Mouse (Mus musculus) left cerebral cortex, adult 8-10 months (tissue): ENCODE measurements around the gene Ndufa11. TPM values are rescaled to one million over a fixed set of nuclear protein-coding genes. Genes with fewer than 3 reads are reported as not detected.

Experiments used
- DNase-seq, 2 experiments: peaks; one replicate each; pipeline ENCODE4 v3.0.0; 2022; ENCODE audit warnings: low spot score in 2 of 2
- total RNA-seq, 4 experiments: library from RNA; stranded (reverse); gene quantifications; 2 replicates each; pipeline ENCODE4 v1.2.4; 2022

Ndufa11 gene
- total RNA-seq, 4 experiments from 2014 or later, result 185 to 224 (median 208) TPM

DNA sequence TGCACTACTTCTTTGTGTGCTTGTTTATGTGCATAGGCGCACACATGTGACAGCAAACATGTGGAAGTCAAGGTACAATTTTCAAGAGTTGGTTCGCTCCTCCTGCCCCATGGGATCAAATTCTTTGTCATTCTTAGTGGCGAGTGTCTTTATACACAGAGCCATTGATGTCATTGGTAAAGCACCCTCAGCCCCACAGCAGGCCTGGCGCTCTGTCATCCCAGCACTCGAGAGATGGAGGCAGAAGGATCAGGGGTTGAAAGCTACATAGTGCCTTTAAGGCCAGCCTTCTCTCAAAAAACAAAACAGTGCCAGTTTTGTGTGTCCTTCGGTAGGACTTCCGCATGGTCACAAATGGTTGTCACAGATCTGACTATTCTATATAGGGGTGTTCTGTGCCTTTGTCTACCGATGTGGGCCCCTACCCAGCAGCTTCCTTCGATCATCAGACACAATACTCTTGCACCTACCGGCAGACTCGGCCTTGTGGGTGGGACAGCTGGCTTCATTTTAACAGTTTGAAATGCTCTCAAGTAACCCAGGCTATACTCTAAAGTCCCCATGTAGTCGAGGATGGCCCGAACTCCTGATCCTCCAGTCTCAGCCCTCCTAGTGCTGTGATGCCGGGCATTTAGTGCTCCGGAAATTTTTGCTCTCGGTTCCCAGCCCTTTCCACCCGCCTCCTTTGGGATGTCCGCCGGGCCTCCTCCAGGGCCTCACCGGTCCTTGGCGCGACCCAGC, 1.5 kb upstream of the Ndufa11 start:
- no peak for DNase-seq

DNA sequence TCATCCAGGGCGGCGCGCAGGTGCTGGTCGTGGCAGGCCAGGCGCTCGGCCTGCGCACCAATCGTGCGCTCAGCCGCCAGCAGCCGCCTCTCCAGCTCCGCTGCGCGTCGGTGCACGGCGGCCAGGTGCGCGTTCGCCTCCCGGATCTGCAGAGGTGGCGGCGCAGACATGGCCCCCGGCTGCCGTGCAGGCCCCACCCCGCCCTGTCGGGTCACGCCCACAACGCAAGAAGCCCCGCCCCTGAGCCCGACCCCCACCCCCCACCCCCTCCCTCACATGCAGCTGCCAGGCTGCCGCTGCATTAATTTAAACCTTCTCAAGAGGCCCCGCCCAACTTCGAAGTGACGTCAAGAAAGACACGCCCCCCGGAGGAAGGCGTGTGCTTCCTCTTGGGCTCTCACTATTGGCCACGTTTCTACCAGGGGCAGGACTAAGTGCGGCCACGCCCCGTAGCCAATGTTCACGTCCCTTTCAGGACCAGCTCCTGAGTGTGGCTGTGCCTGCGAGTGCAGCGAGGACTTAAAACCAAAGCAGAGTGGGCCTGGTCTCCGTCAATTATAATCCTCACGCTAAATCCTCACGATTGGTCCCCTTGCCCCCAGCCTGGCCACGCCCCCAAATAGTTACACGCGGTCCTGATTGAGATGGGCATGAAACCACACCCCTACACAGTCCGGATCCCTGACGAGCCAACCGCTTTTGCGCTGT, 758 bp upstream of the Ndufa11 start:
- peak; percentile 95 to 99 for DNase-seq

DNA sequence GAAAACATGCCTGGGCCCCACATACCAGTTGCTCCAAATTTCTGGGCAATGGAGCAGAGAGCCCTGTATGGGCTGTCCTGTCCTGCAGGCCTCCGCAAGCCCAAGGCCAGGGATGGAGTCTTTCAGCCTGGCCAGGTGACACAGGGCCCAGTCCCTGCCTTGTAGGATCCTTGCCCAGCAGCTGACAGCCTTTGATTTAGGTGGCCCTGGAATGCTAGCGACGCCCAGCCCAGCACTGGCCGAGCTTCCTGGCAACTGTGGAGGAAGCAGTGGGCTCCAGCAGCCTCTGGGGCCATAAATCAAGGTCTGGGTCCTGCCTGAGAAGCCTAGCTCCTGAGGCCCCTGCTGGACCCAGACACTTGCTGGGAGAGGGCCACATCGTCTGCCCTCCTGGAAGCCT, 4.9 kb downstream of the Ndufa11 start:
- DNase-seq, result no peak

DNA sequence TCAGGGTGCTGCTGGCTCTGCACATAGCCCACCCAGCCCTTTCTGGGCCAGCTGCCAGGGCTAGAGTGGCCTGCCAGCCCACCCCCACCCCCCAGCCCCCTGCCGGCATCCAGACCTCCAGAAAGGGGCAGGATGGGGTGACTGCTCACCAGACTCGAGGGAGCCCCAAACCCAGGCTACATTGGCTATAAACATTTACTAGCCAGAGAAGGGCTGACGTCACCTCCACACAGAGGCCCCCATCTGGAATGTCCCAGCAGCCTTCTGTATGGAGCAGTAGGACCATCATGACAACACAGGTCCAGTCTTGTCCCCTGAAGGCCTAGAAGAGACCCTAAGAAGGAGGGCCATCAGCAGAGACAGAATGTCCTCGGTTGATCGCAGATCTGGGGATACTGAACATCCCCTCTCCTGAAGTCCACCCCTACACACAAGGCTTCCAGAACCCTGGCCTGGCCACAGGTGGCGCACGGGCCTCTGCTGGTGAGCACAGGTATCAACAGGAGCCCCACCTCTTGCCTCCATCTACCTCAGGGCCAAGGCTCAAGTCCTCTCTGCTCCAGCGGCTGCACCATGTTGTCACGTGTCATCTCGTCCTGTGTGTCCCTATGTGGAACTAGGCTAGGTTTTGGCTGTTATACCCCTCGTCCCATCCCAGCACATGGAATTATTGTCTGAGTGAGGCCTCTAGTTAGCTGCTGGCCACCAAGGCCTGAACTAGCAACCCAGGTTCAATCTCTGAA, 6.0 kb downstream of the Ndufa11 start:
- DNase-seq, result no peak

DNA sequence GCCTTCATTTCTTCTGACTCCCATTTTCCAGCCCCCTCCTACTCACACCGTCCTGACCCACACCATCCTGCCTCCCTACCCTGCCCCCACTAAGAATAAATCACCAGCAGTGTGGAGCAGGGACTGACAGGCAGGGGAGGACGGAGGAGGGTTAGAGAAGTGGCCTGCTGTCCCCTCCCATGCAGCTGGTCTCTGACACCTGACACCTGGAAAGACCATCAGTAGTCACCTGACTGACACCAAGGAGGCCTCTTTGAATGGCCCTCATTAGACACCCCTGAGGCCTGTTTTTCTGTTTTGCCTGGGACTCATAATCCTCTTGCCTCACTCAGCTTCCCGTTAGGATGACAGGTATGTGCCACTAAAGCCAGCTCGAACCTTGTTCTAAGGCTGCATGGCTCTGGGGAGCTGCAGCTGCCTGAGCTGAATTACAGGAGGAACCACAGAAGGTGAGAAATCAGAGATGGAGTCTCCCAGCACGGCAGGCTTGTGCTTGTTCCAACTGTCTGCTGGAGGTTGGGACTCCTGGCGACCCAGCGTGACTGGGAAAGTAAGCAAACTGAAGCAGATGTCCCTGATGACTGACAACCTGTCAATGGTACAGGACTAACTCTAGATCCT, 9.6 kb downstream of the Ndufa11 start:
- no peak for DNase-seq

DNA sequence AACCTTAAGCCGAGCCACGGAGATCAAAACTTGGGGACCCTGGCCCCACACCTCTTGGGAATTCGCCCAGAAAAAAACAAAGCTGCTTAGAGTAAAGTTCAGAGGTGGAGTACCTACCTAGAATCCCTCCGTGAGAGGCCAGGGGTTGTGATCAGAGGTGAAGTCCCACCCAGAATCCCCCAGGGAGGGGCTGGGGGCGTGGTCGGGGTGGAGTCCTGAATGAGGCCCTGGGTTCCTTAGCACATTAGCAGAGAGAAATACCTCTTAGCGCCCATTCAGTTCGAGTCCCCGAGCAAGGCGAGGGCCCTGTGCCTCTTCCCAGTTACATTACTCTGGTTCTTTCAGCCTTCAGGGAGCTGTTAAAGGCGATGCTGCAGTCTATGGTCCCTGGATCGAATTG, 10.1 kb downstream of the Ndufa11 start:
- DNase-seq, result no peak

DNA sequence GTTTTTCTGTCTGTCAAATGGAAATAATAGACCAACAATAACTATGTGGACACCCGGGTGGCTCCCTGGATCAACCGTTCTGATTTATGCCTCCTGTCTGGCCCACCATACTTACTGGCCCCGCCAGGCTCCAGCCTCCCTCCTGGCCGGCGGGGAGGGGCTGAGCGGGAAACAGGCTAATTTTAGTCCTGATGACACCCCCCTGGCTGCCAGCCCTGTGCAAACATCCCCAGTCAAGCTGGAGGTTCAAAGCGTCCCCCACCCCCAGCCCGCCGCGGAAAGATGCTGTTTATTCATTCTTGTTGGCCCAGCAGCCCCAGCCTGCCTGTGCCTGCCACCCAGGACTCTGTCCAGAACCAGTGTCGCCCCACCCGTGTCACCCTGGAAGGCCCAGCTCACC, 10.6 kb downstream of the Ndufa11 start:
- DNase-seq, result no peak

DNA sequence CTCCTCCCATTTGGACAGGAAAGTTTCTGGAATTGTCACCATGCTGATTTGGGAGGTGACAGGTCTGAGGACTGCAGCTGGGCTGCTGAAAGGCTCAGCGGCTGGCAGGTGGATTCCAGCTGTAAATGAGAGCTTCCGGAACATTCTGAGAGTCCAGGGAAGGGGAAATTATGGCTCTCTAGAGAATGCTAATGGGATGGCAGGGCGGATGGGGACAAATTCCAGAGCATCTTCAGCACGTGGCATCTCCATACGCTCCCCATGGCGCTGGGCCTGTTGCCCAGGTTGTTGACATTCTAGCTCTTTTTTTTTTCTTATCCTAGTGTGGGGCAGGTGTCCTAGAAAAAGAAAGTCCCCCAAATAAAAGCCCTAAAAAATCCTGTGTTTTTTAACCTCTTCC, 11.6 kb downstream of the Ndufa11 start:
- DNase-seq, result no peak

DNA sequence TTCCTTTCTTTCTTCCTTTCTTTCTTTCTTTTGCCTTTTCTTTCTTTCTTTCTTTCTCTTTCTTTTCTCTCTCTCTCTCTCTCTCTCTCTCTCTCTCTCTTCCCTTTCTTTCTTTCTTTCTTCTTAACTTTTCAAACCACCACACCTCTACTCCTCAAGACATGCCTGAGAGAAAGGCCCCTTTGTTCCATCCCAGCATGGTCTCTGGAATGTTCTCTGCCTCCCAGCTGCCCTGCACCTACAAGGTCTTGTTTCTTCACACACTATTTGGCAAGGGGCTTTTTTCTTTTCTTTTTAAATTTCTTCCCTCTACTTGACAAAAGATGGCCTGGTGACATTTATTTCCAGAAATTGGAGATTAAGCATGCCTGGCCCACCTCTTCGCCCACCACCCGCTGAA, 12.1 kb downstream of the Ndufa11 start:
- no peak for DNase-seq

DNA sequence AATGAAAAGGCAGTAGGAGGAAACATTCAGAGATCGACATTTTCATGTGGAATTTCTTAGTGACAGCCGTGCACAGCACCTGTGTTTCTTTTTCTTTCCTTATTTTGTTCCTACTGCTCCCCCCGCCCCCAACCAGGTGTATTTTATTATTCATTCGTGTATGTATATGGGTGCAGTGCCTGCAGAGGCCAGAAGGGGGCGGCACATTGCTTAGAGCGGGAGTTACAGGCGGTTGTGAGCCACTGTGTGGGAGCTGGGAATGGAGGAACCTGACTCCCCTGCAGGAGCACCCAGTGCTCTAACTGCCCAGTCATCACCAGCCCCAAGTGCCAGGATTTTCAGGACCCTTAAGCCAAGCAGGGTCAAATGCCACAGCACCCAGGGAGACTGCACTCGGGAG, 19.0 kb downstream of the Ndufa11 start:
- no peak for DNase-seq

DNA sequence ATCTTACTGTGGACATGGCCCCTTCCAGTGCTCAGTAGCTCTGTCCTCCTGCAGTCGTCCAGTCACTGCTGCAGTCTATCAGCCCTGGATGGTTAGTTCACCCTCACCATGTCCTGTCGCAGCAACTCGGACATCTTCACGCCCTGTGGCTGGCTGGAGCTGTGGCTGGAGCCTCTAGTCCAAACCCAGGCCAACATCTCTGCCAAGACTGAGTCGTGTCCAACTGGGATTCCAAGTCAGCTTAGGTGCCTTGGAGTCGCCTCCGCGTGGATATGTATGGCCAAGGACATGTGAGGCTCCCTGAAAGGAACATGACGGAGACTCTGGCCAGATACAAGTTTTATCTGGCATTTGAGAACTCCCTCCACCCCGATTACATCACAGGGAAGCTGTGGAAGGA, 20.7 kb downstream of the Ndufa11 start:
- DNase-seq, result no peak

DNA sequence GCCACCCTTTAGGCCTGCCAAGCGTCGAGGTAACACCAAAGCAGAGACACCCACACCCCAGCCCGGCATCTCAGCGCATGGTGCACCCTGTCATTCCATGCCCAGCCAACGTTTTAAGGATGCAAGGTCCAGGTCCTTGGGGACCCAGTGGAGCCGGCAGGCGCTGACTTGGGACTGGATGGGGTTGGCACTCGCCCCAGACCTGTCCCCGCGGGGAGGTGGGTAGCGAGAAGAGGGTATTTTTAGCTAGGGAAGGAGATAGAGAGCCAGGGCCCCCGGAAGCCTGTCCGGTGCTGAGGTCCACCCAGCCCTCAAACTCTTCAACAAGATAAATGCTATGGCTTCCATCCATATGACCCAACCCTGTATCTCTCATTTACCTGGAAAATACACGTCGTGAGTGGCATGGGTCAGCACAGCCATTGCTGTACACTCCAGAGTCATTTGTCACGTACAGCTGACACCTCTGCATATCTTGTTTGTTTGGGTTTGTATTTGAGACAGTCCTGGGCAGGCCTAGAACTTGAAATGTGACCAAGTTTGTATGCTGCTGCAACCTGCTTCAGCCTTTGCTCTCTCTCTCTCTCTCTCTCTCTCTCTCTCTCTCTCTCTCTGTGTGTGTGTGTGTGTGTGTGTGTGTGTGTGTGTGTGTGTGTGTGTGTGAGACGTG, 22.7 kb downstream of the Ndufa11 start:
- no peak for DNase-seq

DNA sequence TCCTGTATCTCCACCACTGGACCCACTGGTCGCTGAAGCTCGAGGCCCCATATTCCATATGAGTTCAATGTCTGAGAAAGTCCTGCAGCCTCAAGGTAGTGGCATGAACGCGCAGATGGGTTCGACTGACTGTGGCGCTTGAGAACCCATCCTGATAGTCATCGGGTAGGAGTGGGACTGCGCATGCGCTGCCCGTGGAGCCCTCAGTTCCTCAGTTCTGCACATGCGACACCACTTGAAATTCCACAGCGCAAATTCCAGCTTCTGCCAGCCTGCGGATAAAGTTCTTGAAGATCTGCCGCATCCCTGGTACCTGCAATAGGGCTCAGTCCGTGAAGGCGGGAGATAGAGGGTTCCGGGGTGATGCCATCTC, 23.2 kb downstream of the Ndufa11 start:
- DNase-seq, result no peak

DNA sequence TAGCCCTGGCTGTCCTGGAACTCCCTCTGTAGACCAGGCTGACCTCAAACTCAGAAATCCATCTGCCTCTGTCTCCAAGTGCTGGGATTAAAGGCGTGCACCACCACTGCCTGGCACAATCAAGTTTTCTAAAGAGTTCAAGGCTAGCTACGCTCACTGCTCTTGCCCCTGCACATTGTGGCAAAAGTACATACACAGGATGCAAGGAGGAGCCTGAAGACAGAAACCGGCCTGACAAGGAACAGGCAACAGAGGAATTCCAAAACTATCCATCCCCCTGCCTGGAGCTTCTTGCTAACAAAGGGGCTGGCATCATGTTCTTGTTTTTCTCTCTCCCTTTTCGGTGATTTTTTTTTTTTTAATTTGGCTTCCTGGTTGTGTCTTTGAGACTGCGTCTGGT, 26.6 kb downstream of the Ndufa11 start:
- no peak for DNase-seq

DNA sequence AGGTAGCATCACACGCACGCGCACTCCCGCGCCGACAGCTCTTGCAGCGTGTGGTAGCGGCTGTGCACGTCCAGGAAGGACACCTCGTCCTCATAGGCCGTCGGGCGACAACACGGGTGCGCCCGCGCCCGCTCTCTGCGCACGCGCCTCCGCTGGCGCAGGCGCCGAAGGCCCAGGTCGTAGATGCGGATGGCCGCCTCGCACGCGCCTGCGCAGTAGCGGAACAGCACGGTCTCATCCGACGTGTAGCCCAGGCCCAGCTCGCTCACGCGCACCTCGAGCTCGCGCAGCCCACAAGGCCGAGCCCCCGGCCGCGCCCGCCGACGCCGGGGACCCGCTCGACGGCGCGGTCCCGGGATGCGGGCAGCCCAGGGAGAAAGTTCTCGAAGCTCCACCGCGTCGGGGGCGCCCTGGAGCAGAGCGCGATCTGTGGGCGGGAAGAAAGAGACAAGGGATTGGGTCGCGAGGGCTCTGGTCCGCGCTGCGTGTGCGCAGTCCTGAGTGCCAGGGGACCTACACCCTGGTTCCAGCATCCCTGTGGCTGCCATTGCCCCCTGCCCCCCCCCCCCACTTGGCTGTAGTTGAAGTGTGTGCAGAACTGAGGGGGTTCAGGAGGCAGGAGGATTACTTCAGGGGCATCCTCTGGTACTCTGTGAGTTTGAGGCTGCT, 34.0 kb downstream of the Ndufa11 start:
- DNase-seq, result no peak

DNA sequence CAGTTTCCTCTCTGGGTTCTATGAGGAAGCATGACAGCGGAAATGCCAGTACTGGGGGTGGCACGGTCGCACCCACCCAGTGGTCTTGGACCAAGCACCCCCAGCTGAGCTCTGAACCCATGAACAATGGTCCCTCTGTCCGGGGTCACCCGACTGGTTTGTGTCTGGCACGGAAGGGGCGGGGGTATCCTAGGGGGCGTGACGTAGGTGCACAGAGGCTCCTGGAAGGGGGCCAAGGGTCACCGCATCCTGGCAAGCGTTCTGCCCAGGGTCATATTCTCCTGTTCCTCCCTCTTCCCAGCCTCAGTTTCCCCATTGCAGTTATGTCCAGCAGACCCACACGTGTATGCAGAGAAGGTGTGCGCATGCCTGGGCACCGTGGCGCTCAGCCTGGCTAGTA, 35.9 kb downstream of the Ndufa11 start:
- DNase-seq, result no peak

DNA sequence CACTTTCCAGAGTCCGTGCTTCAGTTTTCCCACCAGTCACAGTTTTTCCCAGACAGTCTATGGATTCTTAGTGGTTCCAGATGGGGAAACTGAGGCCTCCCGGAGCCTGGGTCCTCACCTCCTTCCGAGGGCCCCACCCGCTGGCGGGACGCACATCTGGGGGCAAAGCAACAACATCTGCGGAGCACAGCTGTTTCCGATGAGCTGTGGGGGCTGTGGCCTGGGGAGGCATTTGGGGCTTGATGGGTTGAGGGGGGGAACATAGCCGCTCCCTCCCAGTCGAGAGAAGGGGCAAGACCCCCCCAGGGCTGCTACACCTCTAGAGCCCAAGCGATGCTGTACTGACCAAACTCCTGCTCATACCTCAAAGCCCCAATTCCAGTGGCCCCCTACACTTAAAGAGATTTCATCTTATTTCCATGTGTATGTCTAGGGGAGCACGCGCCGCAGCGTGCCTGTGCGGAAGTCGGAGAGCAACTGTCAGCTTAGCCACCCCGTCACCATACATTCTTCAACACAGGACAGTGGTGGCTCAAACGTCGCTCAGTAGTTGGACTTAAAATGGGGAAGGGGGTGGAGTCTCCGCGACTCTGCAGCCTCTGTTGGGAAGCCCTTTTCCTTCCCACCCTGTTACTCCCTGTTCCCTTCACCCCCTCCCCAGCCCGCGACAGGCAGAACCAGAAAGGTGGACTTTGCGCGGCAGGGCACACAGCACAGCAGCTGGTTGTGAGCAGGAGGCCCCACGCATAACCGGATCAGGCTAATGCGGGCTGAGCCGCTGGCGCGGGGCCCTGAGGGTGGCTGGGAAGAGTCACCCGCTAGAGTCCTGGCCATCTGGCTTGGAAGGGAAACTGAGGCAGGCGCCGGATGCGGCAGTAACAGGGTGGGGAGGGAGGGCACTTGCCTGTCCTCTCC, 37.0 kb downstream of the Ndufa11 start:
- DNase-seq, result no peak

DNA sequence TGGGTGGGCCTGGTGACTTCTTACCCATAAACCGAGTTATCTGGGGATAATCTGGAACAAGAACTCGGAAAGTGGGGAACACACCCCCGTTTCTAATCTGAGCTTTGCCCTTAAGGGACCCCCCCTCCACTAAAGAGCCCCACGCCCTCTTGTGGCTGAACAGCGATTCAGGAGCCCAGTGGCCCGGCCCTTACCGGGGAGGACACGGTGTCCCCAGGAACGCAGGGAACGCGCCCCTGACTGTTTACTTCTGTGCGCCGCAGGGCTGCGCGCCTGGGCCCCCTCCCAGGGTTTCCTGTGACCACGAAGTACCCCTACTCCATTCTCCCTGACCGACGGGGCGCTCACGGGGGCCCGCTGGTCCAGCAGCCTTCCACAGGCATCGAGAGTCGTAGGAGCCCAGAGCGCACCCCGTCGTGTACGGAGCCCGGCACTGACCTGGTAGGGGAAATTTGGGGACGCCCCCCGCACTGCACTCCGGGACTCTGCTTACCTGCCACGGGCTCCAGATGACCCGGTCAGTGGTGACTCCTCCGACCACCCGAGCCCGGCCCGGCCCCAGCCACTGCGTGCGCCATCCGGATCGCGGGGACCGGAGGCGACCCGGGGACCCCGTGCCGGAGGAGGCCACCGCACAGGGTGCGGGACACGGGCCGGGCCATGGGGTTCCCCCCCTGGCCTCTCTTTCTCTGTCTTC, 39.3 kb downstream of the Ndufa11 start:
- no peak for DNase-seq

DNA sequence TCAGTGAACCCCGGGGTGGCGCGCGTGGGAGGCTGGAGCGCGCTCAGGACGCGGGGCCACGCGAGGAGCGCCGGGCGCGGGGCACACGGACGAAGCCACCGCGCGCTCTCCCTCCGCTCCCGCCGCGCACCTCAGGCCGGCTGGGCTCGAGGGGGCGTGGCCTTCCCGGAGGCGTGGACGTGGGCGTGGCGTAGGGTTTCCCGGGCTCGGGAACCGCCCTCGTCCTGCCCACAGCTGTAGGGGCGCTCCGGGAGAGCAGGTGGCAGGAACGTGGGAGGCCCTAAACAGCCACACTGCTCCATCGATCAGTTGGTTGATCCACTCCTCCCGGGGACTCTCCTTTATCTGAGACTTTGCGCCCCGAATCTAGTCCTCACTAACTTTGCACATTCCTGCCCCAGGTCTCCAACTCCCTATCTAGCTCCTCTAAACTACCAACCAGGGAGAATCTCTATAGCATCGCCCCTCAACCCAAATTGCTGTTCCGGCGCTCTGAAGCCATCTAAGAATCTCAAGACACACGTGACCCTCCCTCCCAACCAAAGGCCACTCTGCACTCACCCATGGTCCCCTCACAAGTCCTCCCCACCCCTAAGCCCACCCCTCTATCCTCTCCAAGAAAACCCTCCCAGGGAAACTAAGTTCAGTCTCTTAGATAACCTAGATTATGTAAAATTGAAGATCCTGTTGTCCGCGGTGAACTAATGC, 40.0 kb downstream of the Ndufa11 start, which contains the start of gene Nrtn:
Nrtn (minus strand) TSS at position 115 of the 708 bp plus-strand sequence.
- DNase-seq, result peak in 1 of 2 experiments; percentile 45
